Mouse (Mus musculus) CH12.LX (cell line): ENCODE measurements at regions not wholly inside any gene's neighbourhood (a gene's known extent, or its start where the extent isn't known, plus 50 kb on each side); places are given as distances from the start of the nearest gene placed in this dataset.

ENCODE experiments used
- DNase-seq: peaks from one replicate; pipeline ENCODE4 v3.0.0-alpha.2; 2013; ENCODE audit errors: extremely low read depth
- H3K27ac ChIP-seq: 2 replicates; pipeline ENCODE4 v1.5.1; 2012; ENCODE audit warnings: low read depth, mild to moderate bottlenecking, control low read depth, moderate library complexity; ENCODE audit not compliant: insufficient read depth
- H3K27me3 ChIP-seq: replicated peaks from 2 replicates; pipeline ENCODE3; 2012; ENCODE audit warnings: inconsistent platforms
- H3K36me3 ChIP-seq, 2 experiments: replicated peaks in 1 of 2; 2 replicates each; pipeline versions ENCODE3 to v1.6.1; 2012; ENCODE audit warnings: inconsistent platforms in 1 of 2, low read length in 1 of 2, mild to moderate bottlenecking in 1 of 2, mixed read lengths in 1 of 2, moderate library complexity in 1 of 2; ENCODE audit not compliant: control insufficient read depth in 1 of 2, insufficient read depth in 1 of 2
- H3K4me1 ChIP-seq, 2 experiments: 2 replicates each; pipeline ENCODE4 v1.6.1; 2012; ENCODE audit warnings: inconsistent platforms in 1 of 2, moderate library complexity in 1 of 2; ENCODE audit not compliant: insufficient read depth in 2 of 2, control insufficient read depth in 1 of 2
- H3K4me2 ChIP-seq: 2 replicates; pipeline ENCODE4 v1.6.1; 2012; ENCODE audit warnings: low read depth, mild to moderate bottlenecking, control low read depth; ENCODE audit not compliant: poor library complexity, insufficient read depth, severe bottlenecking
- H3K4me3 ChIP-seq, 3 experiments: fragments of 150-350 bp in 1 of 3; sonication (generic) in 1 of 3; replicated peaks in 1 of 3; 2 replicates each; pipeline versions ENCODE3 to v1.5.1; 2011 to 2012; ENCODE audit warnings: low read depth in 2 of 3, low read length in 2 of 3, mild to moderate bottlenecking in 2 of 3, moderate library complexity in 2 of 3, control low read depth in 1 of 3, improper control_type of control experiment in 1 of 3, inconsistent platforms in 1 of 3, mixed read lengths in 1 of 3; ENCODE audit not compliant: poor library complexity in 1 of 3
- H3K79me2 ChIP-seq: replicated peaks from 2 replicates; pipeline ENCODE4 v1.6.1; 2012; ENCODE audit warnings: mild to moderate bottlenecking, moderate library complexity; ENCODE audit not compliant: control insufficient read depth, poor library complexity, insufficient read depth, severe bottlenecking; ENCODE audit errors: extremely low read depth
- H3K9ac ChIP-seq: 2 replicates; pipeline ENCODE4 v1.6.1; 2012; ENCODE audit warnings: low read depth, mild to moderate bottlenecking, control low read depth, moderate library complexity; ENCODE audit not compliant: insufficient read depth
- H3K9me3 ChIP-seq: replicated peaks from 2 replicates; pipeline ENCODE3; 2012; ENCODE audit warnings: low read length, inconsistent platforms, mixed read lengths
- BHLHE40 ChIP-seq: IDR thresholded peaks from 2 replicates; pipeline ENCODE4 v1.6.1; 2011; ENCODE audit warnings: mild to moderate bottlenecking, low read depth, low read length, improper control_type of control experiment
- CHD1 ChIP-seq: IDR thresholded peaks from 2 replicates; pipeline ENCODE4 v1.6.1; 2012; ENCODE audit warnings: low read depth, low read length, improper control_type of control experiment, inconsistent platforms
- ELF1 ChIP-seq: IDR thresholded peaks from 2 replicates; pipeline ENCODE4 v1.6.1; 2014; ENCODE audit warnings: low read depth, mild to moderate bottlenecking, inconsistent platforms, low read length, improper control_type of control experiment
- EP300 ChIP-seq: IDR thresholded peaks from 2 replicates; pipeline ENCODE4 v1.6.1; 2011; ENCODE audit warnings: low read length, improper control_type of control experiment
- ETS1 ChIP-seq: conservative IDR thresholded peaks from 2 replicates; pipeline ENCODE4 v1.6.1; 2012; ENCODE audit warnings: low read depth, mild to moderate bottlenecking, inconsistent platforms, low read length, improper control_type of control experiment, moderate library complexity
- HCFC1 ChIP-seq: IDR thresholded peaks from 2 replicates; pipeline ENCODE4 v1.6.1; 2012; ENCODE audit warnings: low read depth, mild to moderate bottlenecking, inconsistent platforms, low read length, improper control_type of control experiment
- JUN ChIP-seq: IDR thresholded peaks from 2 replicates; pipeline ENCODE4 v1.6.1; 2011; ENCODE audit warnings: low read depth, mild to moderate bottlenecking, low read length, improper control_type of control experiment, moderate library complexity; ENCODE audit not compliant: insufficient read depth
- KAT2A ChIP-seq: IDR thresholded peaks from 2 replicates; pipeline ENCODE4 v1.6.1; 2012; ENCODE audit warnings: low read length, improper control_type of control experiment, inconsistent platforms; ENCODE audit not compliant: insufficient replicate concordance
- MAX ChIP-seq: IDR thresholded peaks from 2 replicates; pipeline ENCODE4 v1.6.1; 2011; ENCODE audit warnings: low read length, improper control_type of control experiment
- MAZ ChIP-seq: IDR thresholded peaks from 2 replicates; pipeline ENCODE4 v1.6.1; 2012; ENCODE audit warnings: low read depth, mild to moderate bottlenecking, inconsistent platforms, low read length, improper control_type of control experiment, moderate library complexity
- MEF2A ChIP-seq: IDR thresholded peaks from 2 replicates; pipeline ENCODE4 v1.6.1; 2014; ENCODE audit warnings: low read depth, mild to moderate bottlenecking, inconsistent platforms, low read length, improper control_type of control experiment, borderline replicate concordance
- MXI1 ChIP-seq: IDR thresholded peaks from 2 replicates; pipeline ENCODE4 v1.6.1; 2011; ENCODE audit warnings: mild to moderate bottlenecking, low read depth, low read length, improper control_type of control experiment
- MYC ChIP-seq: IDR thresholded peaks from 2 replicates; pipeline ENCODE4 v1.6.1; 2011; ENCODE audit warnings: low read depth, mild to moderate bottlenecking, improper control_type of control experiment, low read length
- NRF1 ChIP-seq: IDR thresholded peaks from 2 replicates; pipeline ENCODE4 v1.6.1; 2014; ENCODE audit warnings: low read depth, mild to moderate bottlenecking, inconsistent platforms, low read length, improper control_type of control experiment, moderate library complexity
- RAD21 ChIP-seq: IDR thresholded peaks from 2 replicates; pipeline ENCODE4 v1.6.1; 2011; ENCODE audit warnings: low read depth, mild to moderate bottlenecking, low read length, improper control_type of control experiment, moderate library complexity
- RCOR1 ChIP-seq: conservative IDR thresholded peaks from 2 replicates; pipeline ENCODE4 v1.6.1; 2012; ENCODE audit warnings: low read depth, mild to moderate bottlenecking, inconsistent platforms, low read length, improper control_type of control experiment
- TCF12 ChIP-seq: IDR thresholded peaks from 2 replicates; pipeline ENCODE4 v1.6.1; 2014; ENCODE audit warnings: low read depth, mild to moderate bottlenecking, inconsistent platforms, low read length, improper control_type of control experiment
- UBTF ChIP-seq: IDR thresholded peaks from 2 replicates; pipeline ENCODE4 v1.6.1; 2012; ENCODE audit warnings: low read depth, mild to moderate bottlenecking, inconsistent platforms, low read length, improper control_type of control experiment, moderate library complexity
- USF1 ChIP-seq: IDR thresholded peaks from 2 replicates; pipeline ENCODE4 v1.6.1; 2014; ENCODE audit warnings: low read depth, mild to moderate bottlenecking, inconsistent platforms, low read length, improper control_type of control experiment
- ZMIZ1 ChIP-seq: IDR thresholded peaks from 2 replicates; pipeline ENCODE4 v1.6.1; 2012; ENCODE audit warnings: low read depth, mild to moderate bottlenecking, inconsistent platforms, low read length, improper control_type of control experiment
- dilution Hi-C: fragments of 300-500 bp; cut with MboI; formaldehyde crosslinking; loops from 2 replicates; pipeline ENCODE4 v1.14.3; 2020; ENCODE audit warnings: low sequenced_read_pairs; ENCODE audit not compliant: extremely low pct_unique_long_range_greater_than_20kb, extremely low pct_ligation_motif_present
- in situ Hi-C: fragments of 300-500 bp; cut with MboI; formaldehyde crosslinking; loops from 3 replicates; pipeline ENCODE4 v1.14.3; 2019; ENCODE audit warnings: low sequenced_read_pairs, low pct_ligation_motif_present, low pct_unique_long_range_greater_than_20kb, mixed read lengths

DNA sequence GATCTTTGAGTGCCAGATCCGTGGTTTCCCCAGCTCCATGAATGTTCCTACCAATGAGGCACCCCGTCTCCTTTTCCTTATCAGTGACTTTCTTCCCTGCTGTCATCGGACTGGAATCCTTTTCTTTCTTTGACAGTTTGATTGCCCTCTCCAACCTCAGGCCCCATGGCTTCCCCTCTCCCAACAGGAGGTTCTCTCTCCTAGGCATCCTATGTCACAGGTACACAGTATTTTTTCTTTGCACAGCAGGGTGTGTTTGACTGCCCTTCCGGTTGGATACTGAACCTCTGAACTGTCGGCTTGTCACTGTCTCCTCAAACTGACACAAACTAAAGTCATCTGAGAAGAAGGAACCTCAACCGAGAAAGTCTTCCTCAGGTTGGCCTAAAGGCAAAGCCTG lies 50.3 kb upstream of the Tpm1 start:
- Histone ChIP-seq H3K9ac (no peak overlapping the region), H3K27me3 (no peaks in the 10 kb centered on the region), H3K9me3 (no peaks in the 10 kb centered on the region), H3K27ac (no peak overlapping the region), H3K4me3 (no peak overlapping the region), H3K4me2 (no peak overlapping the region)
- in situ Hi-C loops (no loop called here), dilution Hi-C loops (no loop called here)
- DNase-seq = no peak
- TF ChIP-seq MAX (no peak), EP300 (no peak), NRF1 (no peak), USF1 (no peak), RCOR1 (no peak), HCFC1 (no peak), RAD21 (no peak), UBTF (no peak), MEF2A (no peak), BHLHE40 (no peak), KAT2A (no peak), ELF1 (no peak), ETS1 (no peak), MYC (no peak), CHD1 (no peak), MXI1 (no peak), JUN (no peak), ZMIZ1 (no peak), MAZ (no peak), TCF12 (no peak)
- TF ChIP-seq, all 38 proteins: peak for 0
- H3K79me2 ChIP-seq = no peaks in the 10 kb centered on the region
- peaks cover 0 to 3% of the 10 kb centered on the region in 2 experiments; a peak in 2 of 4 replicates for H3K4me1 ChIP-seq
- H3K36me3 ChIP-seq = no peaks in the 10 kb centered on the region
